Mouse (Mus musculus) bone marrow, adult 2 months (tissue): ENCODE data around the gene Micu1.

ENCODE experiments used
- CTCF ChIP-seq: fragments of 200-500 bp; IDR thresholded peaks from 2 replicates; pipeline ENCODE4 v1.5.1; 2011; ENCODE audit warnings: low read length, control low read depth; ENCODE audit not compliant: control insufficient read depth, insufficient read depth
- POLR2A ChIP-seq: fragments of 200-500 bp; IDR thresholded peaks from 2 replicates; pipeline ENCODE4 v1.6.1; 2011; ENCODE audit warnings: low read depth, mild to moderate bottlenecking, control low read depth, low read length, borderline replicate concordance; ENCODE audit not compliant: control insufficient read depth

DNA sequence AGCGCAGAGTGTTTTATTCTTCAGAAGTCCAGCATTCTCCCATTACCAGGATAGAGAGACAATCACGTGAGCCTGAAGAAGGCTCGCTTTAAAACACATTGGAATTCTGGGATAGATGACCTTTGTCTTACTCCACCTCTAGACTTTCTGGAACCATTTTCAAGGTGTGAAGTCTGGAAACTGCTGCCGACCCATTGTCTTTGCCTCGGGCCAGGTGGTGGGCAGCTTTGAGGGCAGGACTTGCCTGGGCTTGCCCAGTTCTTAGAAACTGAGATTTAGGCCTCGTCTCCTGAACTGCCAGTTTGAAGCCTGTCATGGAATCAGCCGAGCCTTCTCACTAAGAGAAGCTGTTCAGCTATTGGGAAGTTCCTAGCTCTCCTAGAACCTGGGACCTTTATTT lies 92.8 kb downstream of the Micu1 start:
- TF ChIP-seq POLR2A (no peak), CTCF (no peak)
